Mouse (Mus musculus) intestine, embryonic 14.5 days (tissue): Measurements from ENCODE around the gene Vezt. TPM values are rescaled to one million over a fixed set of nuclear protein-coding genes. Genes with fewer than 3 reads are reported as not detected.

Experiments used
- ATAC-seq: fragments of 200-750 bp; cut with Nextera tagmentation; replicated peaks from 2 replicates; pipeline ENCODE4 v1.8.0; 2017; ENCODE audit warnings: low read depth, moderate number of reproducible peaks, moderate TSS enrichment, moderate library complexity; ENCODE audit not compliant: low FRiP score, low TSS enrichment
- DNase-seq: peaks from one replicate; pipeline ENCODE4 v3.0.0-alpha.2; 2018; ENCODE audit warnings: low spot score
- H3K27ac ChIP-seq: fragments of 300-500 bp; sonication (generic); 2 replicates; pipeline ENCODE4 v1.5.1; 2014; ENCODE audit warnings: low read depth, mild to moderate bottlenecking, control low read depth
- H3K27me3 ChIP-seq: fragments of 300-500 bp; sonication (generic); replicated peaks from 2 replicates; pipeline ENCODE4 v1.6.1; 2014; ENCODE audit warnings: low read length, control low read depth; ENCODE audit not compliant: control insufficient read depth, insufficient read depth
- H3K36me3 ChIP-seq: fragments of 300-500 bp; sonication (generic); 2 replicates; pipeline ENCODE4 v1.6.1; 2014; ENCODE audit warnings: low read length, control low read depth; ENCODE audit not compliant: control insufficient read depth, insufficient read depth
- H3K4me1 ChIP-seq: fragments of 300-500 bp; sonication (generic); replicated peaks from 2 replicates; pipeline ENCODE4 v1.6.1; 2014; ENCODE audit warnings: low read length, control low read depth, mixed read lengths; ENCODE audit not compliant: control insufficient read depth, insufficient read depth
- H3K4me2 ChIP-seq: fragments of 300-500 bp; sonication (generic); 2 replicates; pipeline ENCODE4 v1.6.1; 2014; ENCODE audit warnings: low read length
- H3K4me3 ChIP-seq: fragments of 300-500 bp; sonication (generic); 2 replicates; pipeline ENCODE4 v1.5.1; 2014; ENCODE audit warnings: low read depth, low read length, control low read depth, mixed read lengths
- H3K9ac ChIP-seq: fragments of 300-500 bp; sonication (generic); 2 replicates; pipeline ENCODE4 v1.6.1; 2014; ENCODE audit warnings: mild to moderate bottlenecking, low read length
- H3K9me3 ChIP-seq: fragments of 300-500 bp; sonication (generic); 2 replicates; pipeline ENCODE4 v1.6.1; 2016; ENCODE audit warnings: low read length, control low read depth; ENCODE audit not compliant: control insufficient read depth
- WGBS: fragments of 180-500 bp; shearing (Covaris S2); extraction: QIAGEN DNeasy Blood & Tissue Kit; methylation state at CpG from one replicate; pipeline ENCODE4 v1.1.7; 2014; 5-methylcytosine and 5-hydroxymethylcytosine counted together
- polyA plus RNA-seq: library from polyadenylated mRNA; unstranded; fragments of >200 nt; fragmentation: Nextera tagmentation; extraction: Ambion mirVana; gene quantifications from 2 replicates; pipeline ENCODE4 v1.2.1, GENCODE M21; 2014

Vezt gene
- polyA plus RNA-seq, 1 experiment from 2014 or later = 25.6 TPM

DNA sequence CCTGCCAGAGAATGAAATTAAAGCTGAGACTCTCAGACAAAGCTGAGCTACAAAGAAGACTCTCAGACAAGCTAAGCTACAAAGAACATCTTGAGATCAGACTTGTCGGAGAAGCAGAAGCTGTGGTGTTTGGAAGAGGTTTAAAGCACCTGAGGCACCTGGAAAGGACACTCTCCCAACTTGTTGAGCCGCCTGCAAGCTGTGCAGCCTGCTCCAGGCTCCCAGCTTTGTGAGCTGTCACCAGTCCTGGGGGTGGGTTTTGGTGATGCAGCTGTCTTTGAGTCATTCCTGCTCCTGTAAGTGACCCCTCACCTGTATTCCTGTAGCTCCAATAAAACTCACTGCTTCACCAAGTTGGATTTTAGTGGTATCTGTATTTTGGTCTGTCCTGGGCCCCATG is 27.3 kb downstream of the Vezt start:
- H3K27ac ChIP-seq = no peak overlapping the region
- H3K4me2 ChIP-seq = no peak overlapping the region
- ATAC-seq (no peak), DNase-seq (peak; percentile 27)
- 96% methylated on average over 2 of the region's 2 CpGs for WGBS
- no peaks in the 10 kb centered on the region for H3K27me3 ChIP-seq
- H3K9ac ChIP-seq = no peak overlapping the region
- no peak overlapping the region for H3K4me3 ChIP-seq
- H3K4me1 ChIP-seq = no peaks in the 10 kb centered on the region
- peaks cover 22% of the 10 kb centered on the region for H3K36me3 ChIP-seq
- H3K9me3 ChIP-seq = no peaks in the 10 kb centered on the region

DNA sequence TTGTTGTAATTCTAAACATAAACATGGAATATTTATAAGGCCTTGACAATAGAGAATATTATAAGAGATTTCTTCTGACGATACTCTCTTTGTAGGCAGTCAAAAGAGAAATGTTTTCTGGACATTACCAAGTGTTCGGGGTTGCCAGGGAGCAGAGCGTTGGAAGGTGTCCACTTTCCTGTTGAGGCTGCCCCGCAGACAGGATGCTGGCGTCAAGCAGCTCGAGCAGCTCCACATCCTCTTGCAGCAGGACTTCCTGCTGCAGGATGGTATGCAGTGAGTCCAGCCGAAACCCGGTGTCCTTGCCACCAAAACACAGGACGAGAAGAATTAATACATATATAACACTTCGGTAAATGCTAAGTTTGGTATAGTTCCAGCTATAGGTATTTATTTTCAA is 35.4 kb downstream of the Vezt start:
- Histone ChIP-seq H3K9me3 (no peaks in the 10 kb centered on the region), H3K36me3 (peaks cover 74% of the 10 kb centered on the region), H3K4me1 (no peaks in the 10 kb centered on the region), H3K9ac (no peak overlapping the region), H3K27me3 (no peaks in the 10 kb centered on the region), H3K4me2 (no peak overlapping the region), H3K27ac (no peak overlapping the region), H3K4me3 (no peak overlapping the region)
- 88% methylated on average over 10 of the region's 10 CpGs for WGBS
- DNase-seq (peak; percentile 47), ATAC-seq (no peak)

DNA sequence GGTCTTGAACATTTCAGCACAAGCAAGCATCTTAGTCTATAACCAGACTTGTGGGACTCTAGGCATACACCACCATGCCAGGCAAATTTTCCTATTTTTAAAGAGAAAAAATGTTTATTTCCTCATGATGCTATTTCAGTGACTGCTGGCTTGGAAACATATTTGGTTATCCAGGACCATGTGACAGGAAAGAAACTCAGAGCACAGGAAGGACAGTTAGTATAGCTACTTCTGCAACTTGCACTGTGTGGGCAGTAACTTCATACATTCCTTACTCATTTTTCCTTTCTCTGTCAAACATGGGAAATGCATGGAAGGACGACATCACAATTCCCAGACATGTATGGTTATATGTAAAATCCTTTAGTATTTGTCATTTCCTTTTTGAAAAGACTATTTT is 36.3 kb downstream of the Vezt start:
- no peak overlapping the region for H3K4me3 ChIP-seq
- H3K27ac ChIP-seq = no peak overlapping the region
- ATAC-seq (no peak), DNase-seq (no peak)
- 86% methylated on average over 1 of the region's 1 CpGs for WGBS
- no peaks in the 10 kb centered on the region for H3K27me3 ChIP-seq
- H3K4me1 ChIP-seq = no peaks in the 10 kb centered on the region
- no peak overlapping the region for H3K4me2 ChIP-seq
- no peaks in the 10 kb centered on the region for H3K9me3 ChIP-seq
- no peak overlapping the region for H3K9ac ChIP-seq
- peaks cover 82% of the 10 kb centered on the region for H3K36me3 ChIP-seq

DNA sequence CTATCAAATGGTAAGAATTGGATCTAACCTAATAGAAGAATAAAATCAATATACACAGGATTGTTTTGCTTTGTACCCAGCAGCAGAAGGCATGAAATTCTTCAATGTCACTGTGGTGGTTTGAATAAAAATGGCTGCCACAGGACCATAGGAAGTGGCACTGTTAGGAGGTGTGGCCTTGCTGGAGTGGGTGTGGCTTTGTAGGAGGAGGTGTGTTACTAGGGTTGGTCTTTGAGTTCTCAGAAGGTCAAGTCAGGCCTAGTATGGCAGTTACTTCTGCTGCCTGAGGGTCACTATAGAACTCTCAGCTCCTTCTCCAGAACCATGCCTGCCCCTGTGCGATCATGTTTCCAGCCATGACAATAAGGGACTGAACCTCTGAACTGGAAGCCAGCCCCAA is 40.5 kb downstream of the Vezt start:
- Histone ChIP-seq H3K4me1 (no peaks in the 10 kb centered on the region), H3K4me3 (no peak overlapping the region), H3K9ac (no peak overlapping the region), H3K4me2 (no peak overlapping the region), H3K27me3 (no peaks in the 10 kb centered on the region), H3K9me3 (no peaks in the 10 kb centered on the region), H3K27ac (no peak overlapping the region), H3K36me3 (peaks cover 78% of the 10 kb centered on the region)
- 100% methylated on average over 1 of the region's 1 CpGs for WGBS
- peak; percentile 27 for DNase-seq
- no peak for ATAC-seq

DNA sequence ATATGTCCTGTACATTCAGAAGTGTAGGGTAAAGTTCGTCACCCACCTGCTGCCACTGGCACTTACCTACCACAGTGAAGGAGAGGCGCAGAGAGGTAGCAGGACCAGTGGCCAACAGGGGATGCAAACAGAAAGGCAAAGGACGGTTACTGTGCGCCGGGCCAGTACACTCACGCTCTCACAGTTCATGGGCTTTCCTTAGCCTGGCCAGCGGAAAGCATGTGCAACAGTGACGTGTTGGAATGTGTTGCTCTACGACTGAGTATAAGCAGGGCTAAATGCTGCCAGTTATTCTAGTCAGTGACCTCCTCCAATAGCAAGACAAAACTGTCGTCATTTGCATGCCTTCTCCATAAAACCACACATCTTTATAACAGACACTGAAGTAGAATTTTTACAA is 41.5 kb downstream of the Vezt start:
- no peaks in the 10 kb centered on the region for H3K27me3 ChIP-seq
- 95% methylated on average over 10 of the region's 10 CpGs for WGBS
- H3K4me1 ChIP-seq = no peaks in the 10 kb centered on the region
- no peak overlapping the region for H3K4me2 ChIP-seq
- no peak overlapping the region for H3K4me3 ChIP-seq
- H3K9ac ChIP-seq = no peak overlapping the region
- H3K9me3 ChIP-seq = no peaks in the 10 kb centered on the region
- DNase-seq (peak; percentile 40), ATAC-seq (no peak)
- peaks cover 76% of the 10 kb centered on the region for H3K36me3 ChIP-seq
- H3K27ac ChIP-seq = no peak overlapping the region

DNA sequence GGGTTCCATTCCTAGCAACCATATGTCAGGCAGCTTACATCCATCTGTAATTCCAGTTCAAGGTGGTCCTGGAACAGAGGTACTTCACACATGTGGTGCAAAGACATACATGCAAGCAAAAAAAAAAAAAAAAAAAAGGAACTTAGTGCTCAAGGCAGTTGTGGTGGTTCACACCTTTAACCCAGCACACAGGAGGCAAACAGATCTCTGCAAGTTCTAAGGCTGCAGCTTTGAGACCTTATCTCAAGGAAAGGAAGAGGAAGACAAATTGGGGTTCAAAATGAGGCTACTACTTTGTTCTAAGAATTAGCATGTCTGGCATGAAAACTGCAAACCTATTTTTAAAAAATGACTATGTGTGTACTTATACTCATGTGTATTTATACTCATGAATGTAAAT is 50.3 kb downstream of the Vezt start:
- Histone ChIP-seq H3K4me3 (no peak overlapping the region), H3K27me3 (no peaks in the 10 kb centered on the region), H3K36me3 (peaks cover 56% of the 10 kb centered on the region), H3K9ac (no peak overlapping the region), H3K4me1 (no peaks in the 10 kb centered on the region), H3K9me3 (no peaks in the 10 kb centered on the region), H3K4me2 (no peak overlapping the region), H3K27ac (no peak overlapping the region)
- DNase-seq = no peak
- no peak for ATAC-seq

DNA sequence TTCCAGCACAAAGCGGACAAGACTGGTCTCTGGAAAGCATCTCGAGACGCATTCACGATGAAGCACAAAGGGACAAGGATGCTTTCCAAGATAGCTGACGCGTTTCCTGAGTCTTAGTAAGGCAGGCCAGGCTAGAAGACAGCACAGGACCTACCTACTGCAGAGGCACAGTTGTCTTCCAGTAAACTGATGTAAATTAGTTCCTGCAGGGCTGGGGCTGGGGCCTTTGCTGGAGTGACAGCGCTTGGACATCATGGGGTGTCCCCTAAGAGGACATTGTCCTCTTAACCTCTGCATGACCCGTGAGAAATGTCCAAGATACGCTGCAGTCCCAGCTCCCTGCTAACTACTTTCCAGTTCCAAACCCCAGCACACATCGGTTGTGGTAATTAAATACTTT is 66.3 kb downstream of the Vezt start:
- no peaks in the 10 kb centered on the region for H3K4me1 ChIP-seq
- no peaks in the 10 kb centered on the region for H3K9me3 ChIP-seq
- WGBS = 57% methylated on average over 10 of the region's 10 CpGs
- no peaks in the 10 kb centered on the region for H3K27me3 ChIP-seq
- no peak for ATAC-seq
- H3K27ac ChIP-seq = no peak overlapping the region
- peaks cover 66% of the 10 kb centered on the region for H3K36me3 ChIP-seq
- DNase-seq = no peak
- no peak overlapping the region for H3K9ac ChIP-seq
- H3K4me3 ChIP-seq = no peak overlapping the region
- H3K4me2 ChIP-seq = no peak overlapping the region

DNA sequence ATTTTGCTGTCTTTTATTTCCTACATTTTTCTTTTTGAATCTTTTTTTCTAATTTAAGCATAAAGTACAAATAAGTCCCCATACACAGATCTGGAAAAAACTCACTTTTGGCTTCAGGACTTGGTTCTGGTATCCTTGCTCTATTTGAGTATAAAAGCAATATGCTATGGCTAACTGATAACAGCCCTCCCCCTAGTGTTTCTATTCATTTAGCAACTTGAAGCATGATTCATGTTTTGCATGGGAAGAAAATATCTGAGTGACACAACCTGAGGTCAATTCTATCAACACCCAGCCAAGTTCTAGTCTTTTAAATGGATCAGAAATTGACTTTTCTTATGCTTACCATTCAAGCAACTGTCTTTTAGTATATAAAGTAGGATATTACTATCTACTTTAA is 68.1 kb downstream of the Vezt start:
- Histone ChIP-seq H3K9ac (no peak overlapping the region), H3K4me3 (no peak overlapping the region), H3K4me2 (no peak overlapping the region), H3K9me3 (no peaks in the 10 kb centered on the region), H3K27ac (no peak overlapping the region), H3K4me1 (no peaks in the 10 kb centered on the region), H3K36me3 (peaks cover 55% of the 10 kb centered on the region), H3K27me3 (no peaks in the 10 kb centered on the region)
- DNase-seq (no peak), ATAC-seq (no peak)

DNA sequence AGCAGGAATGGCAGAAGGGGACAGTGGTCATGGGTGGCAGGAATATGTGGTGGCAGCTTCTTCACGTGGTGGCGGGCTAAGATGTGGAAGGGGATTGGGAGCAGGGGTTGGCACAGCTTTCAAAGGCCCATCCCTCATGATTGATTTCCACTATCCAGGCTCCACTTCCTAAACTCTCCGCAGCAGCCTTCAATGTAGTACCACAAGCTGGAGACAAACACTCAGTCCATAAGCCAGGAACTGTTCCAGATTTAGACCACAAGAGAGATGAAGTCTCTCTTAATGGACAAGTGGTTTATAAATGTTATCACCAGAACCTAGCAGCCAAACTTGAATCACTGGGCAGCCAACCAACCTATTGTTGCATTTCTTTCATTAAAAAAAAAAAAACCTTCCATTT is 81.6 kb downstream of the Vezt start:
- no peak for ATAC-seq
- no peak overlapping the region for H3K4me2 ChIP-seq
- no peaks in the 10 kb centered on the region for H3K27me3 ChIP-seq
- 81% methylated on average over 3 of the region's 3 CpGs for WGBS
- no peak for DNase-seq
- H3K4me3 ChIP-seq = no peak overlapping the region
- H3K9me3 ChIP-seq = no peaks in the 10 kb centered on the region
- H3K27ac ChIP-seq = no peak overlapping the region
- no peaks in the 10 kb centered on the region for H3K4me1 ChIP-seq
- no peaks in the 10 kb centered on the region for H3K36me3 ChIP-seq
- H3K9ac ChIP-seq = no peak overlapping the region
